Mouse (Mus musculus) liver, embryonic 11.5 days (tissue): ENCODE results near the gene Mcm7. TPM values are rescaled to one million over a fixed set of nuclear protein-coding genes. Genes with fewer than 3 reads are reported as not detected.

Experiments used
- ATAC-seq: fragments of 200-750 bp; cut with Nextera tagmentation; replicated peaks from 2 replicates; pipeline ENCODE4 v1.8.0; 2017; ENCODE audit warnings: moderate number of reproducible peaks, mild to moderate bottlenecking, moderate TSS enrichment, moderate library complexity; ENCODE audit not compliant: low FRiP score
- DNase-seq: peaks from one replicate; pipeline ENCODE4 v3.0.0-alpha.2; 2017; ENCODE audit warnings: low spot score
- H3K27ac ChIP-seq: fragments of 300-500 bp; sonication (generic); 2 replicates; pipeline ENCODE4 v1.5.1; 2014; ENCODE audit warnings: mild to moderate bottlenecking, low read depth, low read length, control low read depth
- H3K27me3 ChIP-seq: fragments of 300-500 bp; sonication (generic); replicated peaks from 2 replicates; pipeline ENCODE4 v1.6.1; 2014; ENCODE audit warnings: low read length, mixed read lengths; ENCODE audit not compliant: control insufficient read depth, insufficient read depth
- H3K36me3 ChIP-seq: fragments of 300-500 bp; sonication (generic); 2 replicates; pipeline ENCODE4 v1.6.1; 2014; ENCODE audit warnings: mild to moderate bottlenecking, low read length, moderate library complexity, mixed read lengths; ENCODE audit not compliant: control insufficient read depth, insufficient read depth
- H3K4me1 ChIP-seq: fragments of 300-500 bp; sonication (generic); replicated peaks from 2 replicates; pipeline ENCODE4 v1.6.1; 2014; ENCODE audit warnings: low read length, mixed read lengths; ENCODE audit not compliant: control insufficient read depth, insufficient read depth
- H3K4me2 ChIP-seq: fragments of 300-500 bp; sonication (generic); 2 replicates; pipeline ENCODE4 v1.6.1; 2014; ENCODE audit warnings: mild to moderate bottlenecking, control low read depth, moderate library complexity
- H3K4me3 ChIP-seq: fragments of 300-500 bp; sonication (generic); 2 replicates; pipeline ENCODE4 v1.5.1; 2014; ENCODE audit warnings: low read depth, low read length, control low read depth
- H3K9ac ChIP-seq: fragments of 300-500 bp; sonication (generic); 2 replicates; pipeline ENCODE4 v1.6.1; 2014; ENCODE audit warnings: low read depth, low read length, control low read depth
- H3K9me3 ChIP-seq: fragments of 300-500 bp; sonication (generic); 2 replicates; pipeline ENCODE4 v1.6.1; 2016; ENCODE audit warnings: low read length, inconsistent platforms, mixed read lengths; ENCODE audit not compliant: control insufficient read depth
- WGBS: fragments of 180-500 bp; shearing (Covaris S2); extraction: QIAGEN DNeasy Blood & Tissue Kit; methylation state at CpG from one replicate; pipeline ENCODE4 v1.1.7; 2014; 5-methylcytosine and 5-hydroxymethylcytosine counted together
- polyA plus RNA-seq: library from polyadenylated mRNA; unstranded; fragments of >200 nt; fragmentation: Nextera tagmentation; extraction: Ambion mirVana; gene quantifications from 2 replicates; pipeline ENCODE4 v1.2.1, GENCODE M21; 2014

Mcm7 gene
- polyA plus RNA-seq, 1 experiment from 2014 or later, result 308 TPM

- 3% methylated on average over 29 of the region's 29 CpGs for WGBS
- peak overlapping the region; percentile 99 for H3K4me2 ChIP-seq
- H3K4me3 ChIP-seq, result peak overlapping the region; percentile 77
- no peaks in the 10 kb centered on the region; the same call in 1 of the 2 replicates for H3K4me1 ChIP-seq
- no peaks in the 10 kb centered on the region for H3K9me3 ChIP-seq
- no peaks in the 10 kb centered on the region for H3K27me3 ChIP-seq
- H3K36me3 ChIP-seq, result 0 out of 2 replicates have a peak, but pooled peaks cover 4% of the 10 kb centered on the region
- peak; percentile 50 for ATAC-seq
- peak overlapping the region; percentile 35 for H3K27ac ChIP-seq
- H3K9ac ChIP-seq, result peak overlapping the region; percentile 91
- peak; percentile 63 for DNase-seq
These were observed 22.6 kb upstream of the Mcm7 start for GRCm38 (mm10) chr5:138194755-138195345.

GRCm38 (mm10) chr5:138193771-138194727 lies 21.8 kb upstream of the Mcm7 start, which contains the start of gene Mblac1:
Mblac1 (plus strand) TSS chr5:138194314.
- Histone ChIP-seq H3K27ac (peak within 1 kb of the TSS; percentile 35), H3K9me3 (no peaks in the 10 kb centered on the region), H3K9ac (peak within 1 kb of the TSS; percentile 91), H3K4me3 (peak within 1 kb of the TSS; percentile 77), H3K36me3 (0 out of 2 replicates have a peak, but pooled peaks cover 4% of the 10 kb centered on the region), H3K27me3 (no peaks in the 10 kb centered on the region), H3K4me2 (peak within 1 kb of the TSS; percentile 99), H3K4me1 (no peaks in the 10 kb centered on the region; the same call in 1 of the 2 replicates)
- ATAC-seq (peak; percentile 79), DNase-seq (peak; percentile 84)
- 6% methylated on average over 54 of the region's 54 CpGs for WGBS

GRCm38 (mm10) chr5:138187661-138188306 lies 15.6 kb upstream of the Mcm7 start:
- peaks cover 14% of the 10 kb centered on the region for H3K36me3 ChIP-seq
- peak overlapping the region; percentile 74 for H3K4me3 ChIP-seq
- peak overlapping the region; percentile 70; the same call in 1 of the 2 replicates for H3K27ac ChIP-seq
- ATAC-seq, result peak; percentile 80
- H3K27me3 ChIP-seq, result no peaks in the 10 kb centered on the region
- H3K4me1 ChIP-seq, result peaks cover 15% of the 10 kb centered on the region
- no peak for DNase-seq
- H3K4me2 ChIP-seq, result peak overlapping the region; percentile 74
- no peaks in the 10 kb centered on the region for H3K9me3 ChIP-seq
- peak overlapping the region; percentile 86 for H3K9ac ChIP-seq
- WGBS, result 0% methylated on average over 10 of the region's 10 CpGs

- no peaks in the 10 kb centered on the region for H3K27me3 ChIP-seq
- DNase-seq, result peak; percentile 78
- under 1% methylated on average over 31 of the region's 31 CpGs for WGBS
- peak within 1 kb of the TSS; percentile 86 for H3K9ac ChIP-seq
- no peaks in the 10 kb centered on the region for H3K9me3 ChIP-seq
- H3K27ac ChIP-seq, result peak within 1 kb of the TSS; percentile 70; the same call in 1 of the 2 replicates
- peaks cover 20% of the 10 kb centered on the region for H3K36me3 ChIP-seq
- H3K4me2 ChIP-seq, result peak within 1 kb of the TSS; percentile 74
- peak; percentile 81 for ATAC-seq
- H3K4me3 ChIP-seq, result peak within 1 kb of the TSS; percentile 74
- peaks cover 15% of the 10 kb centered on the region for H3K4me1 ChIP-seq
These were observed 14.9 kb upstream of the Mcm7 start, which contains the start of the genes Taf6 and Cnpy4 for GRCm38 (mm10) chr5:138186950-138187638. Taf6 (minus strand) TSS chr5:138187451. Cnpy4 (plus strand) TSS chr5:138187485.

- Histone ChIP-seq H3K36me3 (peaks cover 42% of the 10 kb centered on the region), H3K4me1 (peaks cover 14% of the 10 kb centered on the region), H3K27me3 (no peaks in the 10 kb centered on the region), H3K4me3 (peak overlapping the region; percentile 92), H3K4me2 (peak overlapping the region; percentile 74), H3K27ac (no peak overlapping the region), H3K9me3 (no peaks in the 10 kb centered on the region), H3K9ac (no peak overlapping the region)
- no peak for DNase-seq
- ATAC-seq, result no peak
- 75% methylated on average over 3 of the region's 3 CpGs for WGBS
These were observed 995 bp upstream of the Mcm7 start for GRCm38 (mm10) chr5:138173217-138173616.

GRCm38 (mm10) chr5:138170936-138171561 lies 1.2 kb downstream of the Mcm7 start:
- Histone ChIP-seq H3K27me3 (no peaks in the 10 kb centered on the region), H3K9me3 (no peaks in the 10 kb centered on the region), H3K27ac (peak overlapping the region; percentile 100), H3K4me2 (peak overlapping the region; percentile 77), H3K4me3 (peak overlapping the region; percentile 92), H3K36me3 (peaks cover 53% of the 10 kb centered on the region), H3K9ac (peak overlapping the region; percentile 98), H3K4me1 (peaks cover 14% of the 10 kb centered on the region)
- DNase-seq (peak; percentile 98), ATAC-seq (peak; percentile 80)
- under 1% methylated on average over 47 of the region's 47 CpGs for WGBS

GRCm38 (mm10) chr5:138165594-138165993 lies 6.6 kb downstream of the Mcm7 start:
- ATAC-seq, result no peak
- 89% methylated on average over 8 of the region's 8 CpGs for WGBS
- peaks cover 19% of the 10 kb centered on the region for H3K4me1 ChIP-seq
- H3K4me2 ChIP-seq, result no peak overlapping the region
- no peaks in the 10 kb centered on the region for H3K27me3 ChIP-seq
- H3K27ac ChIP-seq, result no peak overlapping the region
- H3K4me3 ChIP-seq, result no peak overlapping the region
- DNase-seq, result no peak
- H3K9me3 ChIP-seq, result no peaks in the 10 kb centered on the region
- no peak overlapping the region for H3K9ac ChIP-seq
- peaks cover 75% of the 10 kb centered on the region for H3K36me3 ChIP-seq
